Mouse (Mus musculus): ENCODE data around the gene Acsm3.

Gene Acsm3

DNA sequence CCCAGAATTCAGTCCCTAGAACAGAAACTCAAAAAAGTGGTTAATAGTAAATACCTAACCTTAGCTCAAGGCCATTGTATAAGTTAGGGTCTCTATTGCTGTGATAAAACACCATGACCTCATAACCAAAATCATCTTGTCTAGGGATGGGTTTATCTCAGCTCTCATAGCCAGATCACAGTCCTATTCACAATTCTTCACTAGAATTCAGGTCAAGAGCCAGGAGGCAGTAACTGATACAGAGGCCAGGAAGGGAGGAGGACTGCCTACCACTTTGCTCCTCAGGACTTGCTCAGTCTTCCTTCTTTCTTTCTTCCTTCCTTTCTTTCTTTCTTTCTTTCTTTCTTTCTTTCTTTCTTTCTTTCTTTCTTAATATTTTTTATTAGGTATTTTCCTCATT lies 34.6 kb downstream of the Acsm3 start:
- no peak for DNase-seq (ENCODE audit: low read depth, low spot score)

DNA sequence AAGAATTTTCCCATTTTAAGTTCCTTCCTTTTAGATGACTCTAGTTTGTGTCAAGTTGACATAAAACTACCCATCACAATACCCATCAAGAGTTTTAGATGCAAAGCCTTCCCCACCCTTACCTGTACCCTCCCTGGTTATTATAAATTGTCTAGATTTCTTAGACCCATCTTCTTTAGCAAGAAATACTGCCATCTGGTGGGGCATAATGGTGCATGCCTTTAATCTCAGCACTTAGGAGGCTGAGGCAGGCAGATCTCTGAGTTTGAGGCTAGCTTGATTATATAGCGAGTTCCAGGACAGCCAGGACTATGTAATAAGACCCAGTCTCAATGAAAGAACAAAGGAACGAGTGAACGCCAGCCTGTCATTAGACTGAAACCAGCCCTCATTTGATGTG lies 39.8 kb downstream of the Acsm3 start:
- DNase-seq (ENCODE audit: low read depth, low spot score), result no peak

DNA sequence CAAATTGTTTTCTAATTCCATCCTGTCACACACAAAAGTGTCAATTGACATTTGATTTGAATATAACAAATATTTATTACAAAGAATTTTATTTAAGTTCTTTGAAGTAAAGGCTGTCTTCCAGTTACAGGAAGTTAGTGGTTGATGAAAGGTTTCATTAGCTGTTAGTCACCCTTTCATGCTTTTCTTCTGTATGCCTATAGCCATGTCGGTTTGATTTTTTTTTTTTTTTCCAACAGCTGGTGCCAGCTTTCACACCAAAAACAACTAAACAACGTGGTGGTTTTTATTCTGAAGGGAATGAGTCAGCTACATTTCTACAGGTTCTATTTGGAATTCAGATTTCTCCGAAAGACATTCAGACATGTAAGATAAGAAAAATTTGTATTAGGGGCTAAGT lies 40.3 kb downstream of the Acsm3 start:
- no peak for DNase-seq (ENCODE audit: low read depth, low spot score)

DNA sequence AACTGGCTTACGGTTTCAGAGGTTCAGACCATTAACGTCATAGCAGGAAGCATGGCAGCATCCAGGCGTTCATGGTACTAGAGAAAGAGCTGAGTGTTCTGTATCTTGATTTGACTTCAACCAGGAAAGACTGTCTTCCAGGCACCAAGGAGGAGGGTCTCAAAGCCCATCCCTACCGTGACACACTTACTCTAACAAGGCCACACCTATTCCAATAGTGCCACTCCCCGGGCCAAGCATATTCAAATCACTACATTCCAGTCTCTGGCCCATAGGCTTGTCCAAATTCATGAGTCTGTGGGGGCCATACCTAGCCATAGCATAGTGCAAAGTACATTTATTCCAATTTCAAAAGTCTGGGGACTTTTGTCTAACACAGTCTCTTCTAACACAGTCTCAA lies 46.7 kb downstream of the Acsm3 start:
- DNase-seq (ENCODE audit: low read depth, low spot score), result no peak

DNA sequence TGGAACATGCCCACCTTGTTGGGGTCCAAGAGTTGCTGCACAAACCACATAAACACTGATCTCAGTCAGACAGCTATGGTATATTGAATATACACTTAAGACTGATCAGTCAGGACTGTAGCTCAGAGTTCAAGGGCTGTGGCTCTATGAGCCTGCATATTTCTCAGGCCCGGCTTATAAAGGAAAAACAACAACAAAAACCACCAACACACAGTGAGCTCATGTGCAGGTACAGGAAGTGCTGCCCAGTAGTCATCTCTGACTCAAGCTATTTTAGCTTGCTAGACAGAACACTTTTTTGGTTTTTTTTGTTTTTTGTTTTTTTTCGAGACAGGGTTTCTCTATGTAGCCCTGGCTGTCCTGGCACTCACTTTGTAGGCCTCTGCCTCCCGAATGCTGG lies 48.0 kb downstream of the Acsm3 start:
- DNase-seq (ENCODE audit: low read depth, low spot score), result no peak

DNA sequence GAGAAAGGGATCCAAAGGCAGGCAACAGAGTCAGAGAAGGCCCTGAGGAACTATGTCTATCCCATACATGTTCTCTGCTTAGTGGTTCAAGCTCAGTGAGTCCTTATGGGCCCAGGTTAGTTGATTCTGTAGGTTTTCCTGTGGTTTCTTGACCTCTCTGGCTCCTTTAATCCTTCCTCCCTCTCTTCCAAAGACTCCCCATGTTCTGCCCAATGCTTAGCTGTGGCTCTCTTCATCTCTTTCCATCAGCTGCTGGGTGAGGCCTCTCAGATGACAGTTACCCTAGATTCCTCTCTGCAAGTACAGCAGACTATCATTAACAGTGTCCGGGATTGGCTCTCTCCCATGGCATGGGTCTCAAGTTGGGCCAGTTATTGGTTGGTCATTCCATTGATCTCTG lies 74.6 kb downstream of the Acsm3 start:
- no peak for DNase-seq (ENCODE audit: low read depth, low spot score)

DNA sequence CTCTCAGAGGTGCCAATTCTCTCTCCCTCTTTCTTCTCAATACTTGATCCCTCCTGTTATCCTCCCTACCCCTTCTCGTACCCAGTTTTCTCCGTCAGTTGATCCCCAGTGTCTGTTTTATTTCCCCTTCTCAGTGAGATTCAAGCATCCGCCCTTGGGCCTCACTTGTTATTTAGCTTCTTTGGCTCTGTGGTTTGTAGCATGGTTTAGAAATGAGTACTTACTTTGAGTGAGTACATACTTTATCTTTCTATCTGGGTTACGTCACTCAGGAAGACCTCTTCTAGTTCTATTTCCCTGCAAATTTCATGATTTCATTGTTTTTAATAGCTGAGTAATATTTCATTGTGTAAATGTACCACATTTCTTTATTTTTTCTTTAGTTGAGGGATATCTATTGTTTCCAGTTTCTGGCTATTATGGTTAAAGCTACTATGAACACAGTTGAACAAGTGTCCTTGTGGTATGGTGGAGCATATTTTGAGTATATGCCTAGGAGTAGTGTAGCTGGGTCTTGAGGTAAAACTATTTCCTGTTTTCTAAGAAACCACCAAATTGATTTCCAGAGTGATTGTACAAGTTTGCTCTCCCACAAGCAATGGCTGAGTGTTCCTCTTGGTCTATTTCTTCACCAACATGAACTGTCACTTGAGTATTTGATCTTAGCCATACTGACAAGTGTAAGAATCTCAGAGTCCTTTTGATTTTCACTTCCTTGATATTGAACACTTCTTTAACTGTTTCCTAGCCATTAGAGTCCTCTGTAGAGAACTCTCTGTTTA lies 75.5 kb downstream of the Acsm3 start:
- DNase-seq (ENCODE audit: low read depth, low spot score), result no peak
